Mouse (Mus musculus): ENCODE data around the gene Chmp4b.

DNA sequence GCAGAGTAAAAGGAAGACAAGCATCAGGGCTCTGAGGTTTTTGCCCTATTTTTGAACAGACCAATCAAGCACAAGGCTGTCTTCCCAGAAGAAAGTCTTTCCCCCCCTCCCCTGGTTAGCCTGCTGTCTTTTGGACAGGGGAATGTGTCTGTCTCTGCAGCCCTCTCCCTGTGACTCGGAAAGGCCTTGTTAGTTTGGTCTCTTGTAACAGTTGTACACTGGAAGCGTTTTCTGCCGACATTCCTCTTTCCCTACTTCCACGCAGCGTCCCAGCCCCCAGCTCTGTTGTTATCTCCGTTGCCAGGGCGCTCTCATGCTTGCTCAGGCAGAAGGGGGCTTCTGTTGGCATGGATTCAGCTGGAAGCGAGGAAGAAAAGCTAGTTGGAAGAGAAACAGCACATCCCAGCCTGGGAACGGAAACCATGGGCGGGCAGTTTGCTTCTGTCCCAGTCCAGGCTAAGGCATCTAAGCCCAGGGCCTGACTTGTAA is 26.2 kb downstream of the Chmp4b start:
- no peak for TF ChIP-seq CTCF (IDR thresholded peaks at IDR 0.05; ENCODE audit: low read depth)
- no peak for TF ChIP-seq EP300 (IDR thresholded peaks at IDR 0.05; ENCODE audit: low read depth)

Data from liver, postnatal 0 days (tissue).